Mouse (Mus musculus): Measurements from ENCODE around the gene Tmem201.
A peak's percentile ranks its signal among the peaks of the same experiment; 100 is the strongest.

The Tmem201 gene

GRCm38 (mm10) chr4:149679056-149679770 is 58.6 kb downstream of the Tmem201 start:
- DNase-seq (ENCODE audit: low spot score), result no peak

GRCm38 (mm10) chr4:149678006-149678405 is 59.8 kb downstream of the Tmem201 start:
- no peak for DNase-seq (ENCODE audit: low spot score)

- DNase-seq (ENCODE audit: low spot score), result peak; percentile 62
Measured at GRCm38 (mm10) chr4:149675378-149676261, 62.2 kb downstream of the Tmem201 start.

- no peak for DNase-seq (ENCODE audit: low spot score)
Measured at GRCm38 (mm10) chr4:149674814-149675377, 62.9 kb downstream of the Tmem201 start.

- no peak for DNase-seq (ENCODE audit: low spot score)
Measured at GRCm38 (mm10) chr4:149672747-149673146, 65.1 kb downstream of the Tmem201 start.

- DNase-seq (ENCODE audit: low spot score), result no peak
Measured at GRCm38 (mm10) chr4:149671175-149671574, 66.7 kb downstream of the Tmem201 start.

GRCm38 (mm10) chr4:149665692-149666090 is 72.2 kb downstream of the Tmem201 start:
- no peak for DNase-seq (ENCODE audit: low spot score)
